Mouse (Mus musculus): Measurements from ENCODE around the gene Narfl. TPM values are rescaled to one million over a fixed set of nuclear protein-coding genes. Genes with fewer than 3 reads are reported as not detected.
A peak's percentile ranks its signal among the peaks of the same experiment; 100 is the strongest.
"Not testable (repeated sequence)": the region's sequence is repeated elsewhere in the genome, so short reads cannot be mapped to it uniquely, and the experiment has no call there.

The Narfl gene
- total and polyA plus RNA-seq, 3 experiments, result 18.9 to 31.2 (median 31.0) TPM

- DNase-seq, result peak; percentile 91
Measured at GRCm38 (mm10) chr17:25802825-25803517, 29.4 kb downstream of the Narfl start.

- peak; percentile 81 for DNase-seq
Measured at GRCm38 (mm10) chr17:25806507-25806906, 32.9 kb downstream of the Narfl start.

- DNase-seq, result not testable (repeated sequence)
Measured at GRCm38 (mm10) chr17:25807452-25807851, 33.9 kb downstream of the Narfl start.

- no peak for DNase-seq
Measured at GRCm38 (mm10) chr17:25808028-25808427, 34.5 kb downstream of the Narfl start.

GRCm38 (mm10) chr17:25808789-25809605 lies 35.4 kb downstream of the Narfl start, which contains the start of gene Fbxl16:
Gene Fbxl16, plus strand, starts transcription at chr17:25809085.
- peak; percentile 95 for DNase-seq

- DNase-seq, result no peak
Measured at GRCm38 (mm10) chr17:25809606-25810340, 36.2 kb downstream of the Narfl start.

GRCm38 (mm10) chr17:25810890-25811289 lies 37.3 kb downstream of the Narfl start:
- no peak for DNase-seq

- DNase-seq, result peak; percentile 90
Measured at GRCm38 (mm10) chr17:25813471-25813870, 39.9 kb downstream of the Narfl start.

- peak; percentile 75 for DNase-seq
Measured at GRCm38 (mm10) chr17:25817662-25818061, 44.1 kb downstream of the Narfl start.

GRCm38 (mm10) chr17:25818851-25819780 lies 45.5 kb downstream of the Narfl start:
- peak; percentile 43 for DNase-seq

GRCm38 (mm10) chr17:25823452-25823851 lies 49.9 kb downstream of the Narfl start, which contains the start of gene Wdr24:
Gene Wdr24, plus strand, starts transcription at chr17:25823627.
- DNase-seq, result peak; percentile 81

GRCm38 (mm10) chr17:25824362-25825142 lies 51.0 kb downstream of the Narfl start:
- no peak for DNase-seq

GRCm38 (mm10) chr17:25825311-25825710 lies 51.7 kb downstream of the Narfl start:
- DNase-seq, result no peak

- DNase-seq, result no peak
Measured at GRCm38 (mm10) chr17:25825984-25826570, 52.5 kb downstream of the Narfl start.

GRCm38 (mm10) chr17:25827011-25827410 lies 53.4 kb downstream of the Narfl start:
- no peak for DNase-seq

GRCm38 (mm10) chr17:25827546-25828222 lies 54.1 kb downstream of the Narfl start:
- DNase-seq, result no peak

- no peak for DNase-seq
Measured at GRCm38 (mm10) chr17:25828223-25828594, 54.6 kb downstream of the Narfl start.

GRCm38 (mm10) chr17:25828712-25829557 lies 55.4 kb downstream of the Narfl start, which contains the start of gene Jmjd8:
Gene Jmjd8, plus strand, starts transcription at chr17:25828867.
- DNase-seq, result peak; percentile 87
